Mouse (Mus musculus) gastrocnemius, adult 2 months (tissue): ENCODE measurements around the gene Slc6a19. TPM values are rescaled to one million over a fixed set of nuclear protein-coding genes. Genes with fewer than 3 reads are reported as not detected.
"Not testable (repeated sequence)": the region's sequence is repeated elsewhere in the genome, so short reads cannot be mapped to it uniquely, and the experiment has no call there.

Experiments used
- DNase-seq: peaks from one replicate; pipeline ENCODE4 v3.0.0; 2022
- H3K27ac ChIP-seq: fragments of 200-600 bp; 2 replicates; pipeline ENCODE4 v1.8.1; 2022; ENCODE audit warnings: mild to moderate bottlenecking
- H3K4me3 ChIP-seq: fragments of 200-600 bp; 2 replicates; pipeline ENCODE4 v1.8.1; 2022; ENCODE audit warnings: mild to moderate bottlenecking, moderate library complexity
- CTCF ChIP-seq: fragments of 200-600 bp; IDR thresholded peaks from 2 replicates; pipeline ENCODE4 v1.8.1; 2022; ENCODE audit warnings: antibody characterized with exemption, mild to moderate bottlenecking, moderate library complexity
- intact Hi-C: fragments of 180-260 bp; cut with DNase I; formaldehyde crosslinking; loops from one replicate; pipeline ENCODE4 v1.15.1; 2025
- long read RNA-seq, 2 experiments: library from polyadenylated mRNA; stranded (forward); transcript quantifications; one replicate each; pipeline ENCODE4 v2.0.0; 2021
- total RNA-seq, 2 experiments: library from RNA; stranded (reverse); gene quantifications; 2 replicates each; pipeline ENCODE4 v1.2.3; 2021

The Slc6a19 gene
- not detected for total RNA-seq
- long read RNA-seq, experiment 1 = 0 reads
- long read RNA-seq, experiment 2 = 0 reads

GRCm38 (mm10) chr13:73704694-73705325, at the start of gene Slc6a19:
Gene Slc6a19, minus strand, starts transcription at chr13:73704865.
- Histone ChIP-seq H3K27ac (no peak within 1 kb of the TSS), H3K4me3 (no peak within 1 kb of the TSS)
- intact Hi-C loops = no loop called here
- no peak for DNase-seq
- TF ChIP-seq CTCF = no peak

GRCm38 (mm10) chr13:73751284-73751683, 46.6 kb upstream of the Slc6a19 start:
- no peak overlapping the region for H3K4me3 ChIP-seq
- intact Hi-C loops = no loop called here
- DNase-seq = no peak
- no peak for TF ChIP-seq CTCF
- H3K27ac ChIP-seq = no peak overlapping the region

- H3K4me3 ChIP-seq = no peak overlapping the region
- H3K27ac ChIP-seq = no peak overlapping the region
- no peak for TF ChIP-seq CTCF
- intact Hi-C loops = no loop called here
- DNase-seq = no peak
These were observed 45.8 kb upstream of the Slc6a19 start for GRCm38 (mm10) chr13:73750435-73750834.

GRCm38 (mm10) chr13:73748663-73749440, 44.2 kb upstream of the Slc6a19 start:
- Histone ChIP-seq H3K4me3 (no peak overlapping the region), H3K27ac (peak overlapping the region; percentile 5; the same call in 1 of the 2 replicates)
- peak; percentile 44 for TF ChIP-seq CTCF
- no peak for DNase-seq
- intact Hi-C loops = no loop called here

GRCm38 (mm10) chr13:73743662-73744061, 39.0 kb upstream of the Slc6a19 start:
- no peak for DNase-seq
- intact Hi-C loops = no loop called here
- Histone ChIP-seq H3K4me3 (no peak overlapping the region), H3K27ac (no peak overlapping the region)
- no peak for TF ChIP-seq CTCF

GRCm38 (mm10) chr13:73742944-73743343, 38.3 kb upstream of the Slc6a19 start:
- TF ChIP-seq CTCF = no peak
- DNase-seq = no peak
- intact Hi-C loops = no loop called here
- H3K27ac ChIP-seq = no peak overlapping the region
- no peak overlapping the region for H3K4me3 ChIP-seq

- H3K4me3 ChIP-seq, H3K27ac ChIP-seq, DNase-seq, intact Hi-C loops: not testable (repeated sequence)
These were observed 35.8 kb upstream of the Slc6a19 start for GRCm38 (mm10) chr13:73740399-73740944.

GRCm38 (mm10) chr13:73736943-73737342, 32.3 kb upstream of the Slc6a19 start:
- no peak for DNase-seq
- Histone ChIP-seq H3K4me3 (no peak overlapping the region), H3K27ac (no peak overlapping the region)
- TF ChIP-seq CTCF = no peak
- intact Hi-C loops = no loop called here

GRCm38 (mm10) chr13:73735928-73736327, 31.3 kb upstream of the Slc6a19 start:
- TF ChIP-seq CTCF = no peak
- no peak overlapping the region for H3K27ac ChIP-seq
- no peak overlapping the region for H3K4me3 ChIP-seq
- no peak for DNase-seq
- intact Hi-C loops = no loop called here

GRCm38 (mm10) chr13:73735270-73735669, 30.6 kb upstream of the Slc6a19 start:
- TF ChIP-seq CTCF = no peak

GRCm38 (mm10) chr13:73734379-73734778, 29.7 kb upstream of the Slc6a19 start:
- intact Hi-C loops = no loop called here
- no peak for DNase-seq
- no peak for TF ChIP-seq CTCF
- no peak overlapping the region for H3K27ac ChIP-seq
- no peak overlapping the region for H3K4me3 ChIP-seq

More at GRCm38 (mm10) chr13:73735270-73735669, 30.6 kb upstream of the Slc6a19 start:
- DNase-seq = no peak
- Histone ChIP-seq H3K4me3 (no peak overlapping the region), H3K27ac (no peak overlapping the region)
- intact Hi-C loops = no loop called here

- peak within 1 kb of the TSS; percentile 67 for H3K27ac ChIP-seq
- peak within 1 kb of the TSS; percentile 69 for H3K4me3 ChIP-seq
- intact Hi-C loops = no loop called here
- no peak for TF ChIP-seq CTCF
- DNase-seq = peak; percentile 39
These were observed 28.4 kb upstream of the Slc6a19 start, which contains the start of gene Slc12a7 for GRCm38 (mm10) chr13:73732742-73733700. Gene Slc12a7, plus strand, starts transcription at chr13:73733094.
